Mouse (Mus musculus): ENCODE measurements around the gene Slc8a3. TPM values are rescaled to one million over a fixed set of nuclear protein-coding genes. Genes with fewer than 3 reads are reported as not detected.

The Slc8a3 gene
- polyA plus RNA-seq, 1 experiment from 2014 or later = 1.6 TPM

GRCm38 (mm10) chr12:81203226-81203625, 129.8 kb downstream of the Slc8a3 start:
- Histone ChIP-seq H3K4me2 (replicated peaks; ENCODE audit: low read depth, low read length) (no peak overlapping the region), H3K9ac (ENCODE audit: low read depth, low read length) (no peak overlapping the region), H3K4me1 (replicated peaks; ENCODE audit: control insufficient read depth, insufficient read depth, low read length) (no peaks in the 10 kb centered on the region), H3K27me3 (ENCODE audit: control insufficient read depth, insufficient read depth, low read length) (no peaks in the 10 kb centered on the region), H3K36me3 (ENCODE audit: control insufficient read depth, insufficient read depth, low read length) (no peaks in the 10 kb centered on the region), H3K4me3 (ENCODE audit: low read depth, low read length) (no peak overlapping the region), H3K9me3 (ENCODE audit: control insufficient read depth, low read length) (no peaks in the 10 kb centered on the region), H3K27ac (ENCODE audit: low read depth, low read length) (no peak overlapping the region)
- ATAC-seq (ENCODE audit: low FRiP score) = peak; percentile 57; the same call in 1 of the 2 replicates
- peak; percentile 40 for DNase-seq (ENCODE audit: low spot score)
- WGBS = 6% methylated on average over 1 of the region's 1 CpGs

DNA sequence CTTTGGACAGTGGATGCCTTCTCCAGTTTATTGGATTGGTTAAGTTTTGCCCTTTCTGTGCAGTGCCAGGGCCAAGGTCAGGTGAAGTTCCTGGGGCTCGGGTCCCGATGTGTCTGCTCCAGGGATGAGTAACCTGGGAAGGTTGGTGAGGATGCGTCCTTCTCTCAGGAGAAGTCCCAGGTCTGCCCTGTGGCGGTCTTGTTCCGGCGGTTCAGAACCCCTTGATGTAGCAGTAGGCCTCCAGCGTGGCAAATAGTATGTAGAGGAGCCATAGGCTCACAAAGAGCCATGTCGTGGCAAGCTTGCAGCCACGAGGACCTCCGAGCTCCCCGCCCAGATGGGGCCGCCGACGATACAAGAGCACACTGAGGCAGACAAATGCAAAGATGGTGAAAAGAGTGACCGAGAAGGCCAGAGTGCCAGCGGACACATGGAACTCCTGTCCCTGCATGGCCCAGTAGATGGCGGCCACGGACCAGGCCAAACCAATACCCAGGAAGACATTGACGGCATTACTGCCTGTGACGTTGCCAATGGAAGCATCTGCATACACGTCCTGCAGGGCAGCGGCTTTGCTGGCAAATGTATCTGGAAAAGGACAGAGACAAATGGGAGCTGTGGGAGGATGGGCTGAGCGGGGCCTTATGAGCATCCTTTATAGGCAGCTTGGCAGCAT, 133.6 kb downstream of the Slc8a3 start:
- no peak overlapping the region for H3K9ac ChIP-seq (ENCODE audit: low read depth, low read length)
- H3K4me1 ChIP-seq (replicated peaks; ENCODE audit: control insufficient read depth, insufficient read depth, low read length) = no peaks in the 10 kb centered on the region
- peak; percentile 85 for ATAC-seq (ENCODE audit: low FRiP score)
- H3K27me3 ChIP-seq (ENCODE audit: control insufficient read depth, insufficient read depth, low read length) = no peaks in the 10 kb centered on the region
- H3K4me3 ChIP-seq (ENCODE audit: low read depth, low read length) = no peak overlapping the region
- H3K27ac ChIP-seq (ENCODE audit: low read depth, low read length) = no peak overlapping the region
- H3K9me3 ChIP-seq (ENCODE audit: control insufficient read depth, low read length) = no peaks in the 10 kb centered on the region
- peak; percentile 84 for DNase-seq (ENCODE audit: low spot score)
- WGBS = 28% methylated on average over 23 of the region's 23 CpGs
- no peak overlapping the region for H3K4me2 ChIP-seq (replicated peaks; ENCODE audit: low read depth, low read length)
- H3K36me3 ChIP-seq (ENCODE audit: control insufficient read depth, insufficient read depth, low read length) = no peaks in the 10 kb centered on the region

DNA sequence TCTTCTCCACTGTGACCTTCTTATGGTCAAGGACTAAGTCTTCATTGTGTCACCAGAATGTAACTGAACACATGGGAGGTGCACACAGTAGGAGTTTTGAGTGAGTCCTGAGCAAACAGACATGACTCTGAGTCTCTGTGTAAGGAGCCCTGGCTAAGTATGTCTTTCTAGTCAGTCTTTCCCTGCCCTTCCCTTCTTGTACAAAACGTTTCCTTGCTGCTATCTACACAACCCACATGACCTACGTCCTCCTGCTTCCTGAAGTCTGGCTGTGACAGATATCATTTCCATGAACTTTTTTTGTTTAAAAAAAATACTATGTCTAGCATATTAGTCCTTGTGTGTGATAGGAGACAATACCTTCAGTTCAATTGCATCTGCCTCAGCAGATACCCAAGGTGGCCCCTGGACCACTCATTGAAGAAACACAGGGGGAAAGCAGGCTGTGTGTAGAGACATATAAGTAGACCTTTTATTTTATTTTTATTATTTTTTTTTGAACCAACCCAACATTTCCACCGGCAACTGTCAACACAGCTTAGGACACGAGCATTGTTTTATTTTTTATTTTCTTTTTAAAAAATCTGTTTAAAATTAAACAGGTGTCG, 135.4 kb downstream of the Slc8a3 start:
- Histone ChIP-seq H3K36me3 (ENCODE audit: control insufficient read depth, insufficient read depth, low read length) (no peaks in the 10 kb centered on the region), H3K4me1 (replicated peaks; ENCODE audit: control insufficient read depth, insufficient read depth, low read length) (no peaks in the 10 kb centered on the region), H3K9me3 (ENCODE audit: control insufficient read depth, low read length) (no peaks in the 10 kb centered on the region), H3K27me3 (ENCODE audit: control insufficient read depth, insufficient read depth, low read length) (no peaks in the 10 kb centered on the region), H3K4me3 (ENCODE audit: low read depth, low read length) (no peak overlapping the region), H3K9ac (ENCODE audit: low read depth, low read length) (no peak overlapping the region), H3K4me2 (replicated peaks; ENCODE audit: low read depth, low read length) (no peak overlapping the region), H3K27ac (ENCODE audit: low read depth, low read length) (no peak overlapping the region)
- DNase-seq (ENCODE audit: low spot score) (no peak), ATAC-seq (ENCODE audit: low FRiP score) (no peak)
- WGBS = 76% methylated on average over 5 of the region's 5 CpGs

DNA sequence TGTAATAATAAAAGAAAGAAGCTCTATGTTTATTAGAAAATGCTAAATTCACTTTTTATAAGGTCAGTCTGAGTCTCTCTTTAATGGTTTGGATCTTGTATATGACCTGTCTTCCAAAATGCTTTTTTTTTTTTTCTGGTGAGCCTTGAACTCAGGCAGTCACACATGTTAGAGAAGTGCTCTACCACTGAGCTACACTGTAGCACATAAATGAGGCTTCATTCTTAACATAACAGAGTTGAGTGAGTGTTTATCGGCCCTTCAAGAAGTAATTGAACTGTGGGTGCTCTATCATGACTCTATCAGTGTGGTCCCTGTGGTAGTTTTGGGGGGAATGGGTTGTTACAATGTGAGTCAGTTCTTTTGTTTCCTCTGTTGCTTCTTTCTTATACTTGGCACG, 139.0 kb downstream of the Slc8a3 start:
- H3K27me3 ChIP-seq (ENCODE audit: control insufficient read depth, insufficient read depth, low read length) = no peaks in the 10 kb centered on the region
- no peak overlapping the region for H3K4me3 ChIP-seq (ENCODE audit: low read depth, low read length)
- WGBS = 93% methylated on average over 2 of the region's 2 CpGs
- ATAC-seq (ENCODE audit: low FRiP score) (no peak), DNase-seq (ENCODE audit: low spot score) (no peak)
- H3K4me2 ChIP-seq (replicated peaks; ENCODE audit: low read depth, low read length) = no peak overlapping the region
- H3K36me3 ChIP-seq (ENCODE audit: control insufficient read depth, insufficient read depth, low read length) = no peaks in the 10 kb centered on the region
- no peaks in the 10 kb centered on the region for H3K4me1 ChIP-seq (replicated peaks; ENCODE audit: control insufficient read depth, insufficient read depth, low read length)
- H3K27ac ChIP-seq (ENCODE audit: low read depth, low read length) = no peak overlapping the region
- no peak overlapping the region for H3K9ac ChIP-seq (ENCODE audit: low read depth, low read length)
- no peaks in the 10 kb centered on the region for H3K9me3 ChIP-seq (ENCODE audit: control insufficient read depth, low read length)

GRCm38 (mm10) chr12:81189636-81190035, 143.3 kb downstream of the Slc8a3 start:
- Histone ChIP-seq H3K4me3 (ENCODE audit: low read depth, low read length) (no peak overlapping the region), H3K4me1 (replicated peaks; ENCODE audit: control insufficient read depth, insufficient read depth, low read length) (no peaks in the 10 kb centered on the region), H3K27me3 (ENCODE audit: control insufficient read depth, insufficient read depth, low read length) (no peaks in the 10 kb centered on the region), H3K36me3 (ENCODE audit: control insufficient read depth, insufficient read depth, low read length) (no peaks in the 10 kb centered on the region), H3K27ac (ENCODE audit: low read depth, low read length) (no peak overlapping the region), H3K4me2 (replicated peaks; ENCODE audit: low read depth, low read length) (no peak overlapping the region), H3K9ac (ENCODE audit: low read depth, low read length) (no peak overlapping the region), H3K9me3 (ENCODE audit: control insufficient read depth, low read length) (no peaks in the 10 kb centered on the region)
- WGBS = 78% methylated on average over 1 of the region's 1 CpGs
- no peak for ATAC-seq (ENCODE audit: low FRiP score)
- no peak for DNase-seq (ENCODE audit: low spot score)

- H3K4me1 ChIP-seq (replicated peaks; ENCODE audit: control insufficient read depth, insufficient read depth, low read length) = no peaks in the 10 kb centered on the region
- no peaks in the 10 kb centered on the region for H3K9me3 ChIP-seq (ENCODE audit: control insufficient read depth, low read length)
- no peak overlapping the region for H3K4me2 ChIP-seq (replicated peaks; ENCODE audit: low read depth, low read length)
- ATAC-seq (ENCODE audit: low FRiP score) (no peak), DNase-seq (ENCODE audit: low spot score) (no peak)
- H3K27me3 ChIP-seq (ENCODE audit: control insufficient read depth, insufficient read depth, low read length) = no peaks in the 10 kb centered on the region
- H3K9ac ChIP-seq (ENCODE audit: low read depth, low read length) = no peak overlapping the region
- H3K4me3 ChIP-seq (ENCODE audit: low read depth, low read length) = no peak overlapping the region
- H3K27ac ChIP-seq (ENCODE audit: low read depth, low read length) = no peak overlapping the region
- H3K36me3 ChIP-seq (ENCODE audit: control insufficient read depth, insufficient read depth, low read length) = no peaks in the 10 kb centered on the region
- WGBS = 91% methylated on average over 4 of the region's 4 CpGs
These were observed 144.0 kb downstream of the Slc8a3 start for GRCm38 (mm10) chr12:81188996-81189395.

DNA sequence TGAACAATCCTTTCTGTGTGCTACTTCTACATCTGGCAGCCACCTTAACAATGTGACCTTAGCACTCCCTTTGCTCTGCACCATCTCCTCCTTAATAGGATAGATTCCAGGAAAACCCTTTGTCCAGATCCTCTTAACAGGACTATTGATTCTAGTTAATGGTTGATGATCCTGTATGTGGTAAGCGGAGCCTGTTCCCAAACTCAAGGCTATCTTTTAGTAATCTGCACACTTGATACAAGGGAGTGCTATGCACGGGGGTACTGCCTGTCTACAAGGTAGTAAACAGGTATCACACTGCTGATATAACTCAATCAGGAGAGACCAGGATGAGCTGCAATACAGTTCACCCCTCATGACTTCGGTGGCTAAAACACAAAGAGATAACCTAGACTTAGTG, 144.6 kb downstream of the Slc8a3 start:
- Histone ChIP-seq H3K36me3 (ENCODE audit: control insufficient read depth, insufficient read depth, low read length) (no peaks in the 10 kb centered on the region), H3K9me3 (ENCODE audit: control insufficient read depth, low read length) (no peaks in the 10 kb centered on the region), H3K27ac (ENCODE audit: low read depth, low read length) (no peak overlapping the region), H3K27me3 (ENCODE audit: control insufficient read depth, insufficient read depth, low read length) (no peaks in the 10 kb centered on the region), H3K4me3 (ENCODE audit: low read depth, low read length) (no peak overlapping the region), H3K4me1 (replicated peaks; ENCODE audit: control insufficient read depth, insufficient read depth, low read length) (no peaks in the 10 kb centered on the region), H3K9ac (ENCODE audit: low read depth, low read length) (no peak overlapping the region), H3K4me2 (replicated peaks; ENCODE audit: low read depth, low read length) (no peak overlapping the region)
- WGBS = 79% methylated on average over 3 of the region's 3 CpGs
- DNase-seq (ENCODE audit: low spot score) (no peak), ATAC-seq (ENCODE audit: low FRiP score) (no peak)

GRCm38 (mm10) chr12:81186668-81187067, 146.3 kb downstream of the Slc8a3 start:
- H3K36me3 ChIP-seq (ENCODE audit: control insufficient read depth, insufficient read depth, low read length) = no peaks in the 10 kb centered on the region
- no peaks in the 10 kb centered on the region for H3K27me3 ChIP-seq (ENCODE audit: control insufficient read depth, insufficient read depth, low read length)
- 80% methylated on average over 3 of the region's 3 CpGs for WGBS
- no peak for DNase-seq (ENCODE audit: low spot score)
- H3K4me2 ChIP-seq (replicated peaks; ENCODE audit: low read depth, low read length) = no peak overlapping the region
- H3K4me1 ChIP-seq (replicated peaks; ENCODE audit: control insufficient read depth, insufficient read depth, low read length) = no peaks in the 10 kb centered on the region
- no peaks in the 10 kb centered on the region for H3K9me3 ChIP-seq (ENCODE audit: control insufficient read depth, low read length)
- no peak overlapping the region for H3K27ac ChIP-seq (ENCODE audit: low read depth, low read length)
- no peak overlapping the region for H3K9ac ChIP-seq (ENCODE audit: low read depth, low read length)
- H3K4me3 ChIP-seq (ENCODE audit: low read depth, low read length) = no peak overlapping the region
- no peak for ATAC-seq (ENCODE audit: low FRiP score)

DNA sequence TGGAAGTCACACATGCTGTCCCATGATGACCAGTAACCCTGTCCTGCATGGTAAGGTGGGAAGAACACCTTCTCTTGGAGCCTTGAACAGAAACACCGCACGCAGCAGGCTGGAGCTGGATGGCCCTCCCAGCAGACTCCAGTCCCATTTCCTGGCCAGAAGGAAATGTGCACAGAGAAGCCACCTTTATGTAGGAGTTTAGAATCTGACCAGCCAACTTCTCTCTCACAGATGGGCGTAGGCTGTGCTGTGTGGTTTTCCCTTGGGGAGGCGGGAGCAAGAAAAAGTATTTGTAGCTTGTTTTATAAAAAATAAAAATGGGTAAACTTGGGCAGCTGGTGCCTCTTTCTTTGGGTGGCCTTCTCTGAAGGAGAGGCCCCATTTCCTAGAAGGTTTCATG, 146.9 kb downstream of the Slc8a3 start:
- no peak overlapping the region for H3K4me3 ChIP-seq (ENCODE audit: low read depth, low read length)
- no peaks in the 10 kb centered on the region for H3K36me3 ChIP-seq (ENCODE audit: control insufficient read depth, insufficient read depth, low read length)
- no peaks in the 10 kb centered on the region for H3K9me3 ChIP-seq (ENCODE audit: control insufficient read depth, low read length)
- H3K4me1 ChIP-seq (replicated peaks; ENCODE audit: control insufficient read depth, insufficient read depth, low read length) = no peaks in the 10 kb centered on the region
- no peak overlapping the region for H3K9ac ChIP-seq (ENCODE audit: low read depth, low read length)
- DNase-seq (ENCODE audit: low spot score) (no peak), ATAC-seq (ENCODE audit: low FRiP score) (no peak)
- H3K4me2 ChIP-seq (replicated peaks; ENCODE audit: low read depth, low read length) = no peak overlapping the region
- H3K27ac ChIP-seq (ENCODE audit: low read depth, low read length) = no peak overlapping the region
- no peaks in the 10 kb centered on the region for H3K27me3 ChIP-seq (ENCODE audit: control insufficient read depth, insufficient read depth, low read length)
- WGBS = 93% methylated on average over 4 of the region's 4 CpGs

Data from hindbrain, embryonic 11.5 days (tissue).